Mouse (Mus musculus) thymus, adult 2 months (tissue): ENCODE measurements around the gene Slc16a9.

Experiments
- CTCF ChIP-seq: fragments of 200-500 bp; IDR thresholded peaks from 2 replicates; pipeline ENCODE4 v1.5.1; 2012; ENCODE audit warnings: mild to moderate bottlenecking, control low read depth, low read length, moderate library complexity, borderline replicate concordance; ENCODE audit not compliant: control insufficient read depth, poor library complexity, insufficient read depth; ENCODE audit errors: extremely low read depth
- POLR2A ChIP-seq: fragments of 200-500 bp; IDR thresholded peaks from 2 replicates; pipeline ENCODE4 v1.6.1; 2012; ENCODE audit warnings: mild to moderate bottlenecking, low read length, control low read depth, moderate library complexity; ENCODE audit not compliant: control insufficient read depth, poor library complexity, insufficient read depth; ENCODE audit errors: extremely low read depth

GRCm38 (mm10) chr10:70316856-70317255, 72.0 kb downstream of the Slc16a9 start:
- TF ChIP-seq CTCF, result no peak
- TF ChIP-seq POLR2A, result no peak
